Mouse (Mus musculus) intestine, embryonic 16.5 days (tissue): ENCODE measurements around the gene Cacna1g. TPM values are rescaled to one million over a fixed set of nuclear protein-coding genes. Genes with fewer than 3 reads are reported as not detected.

Source experiments
- ATAC-seq: fragments of 200-750 bp; cut with Nextera tagmentation; 2 replicates; pipeline ENCODE4 v1.8.0; 2017; ENCODE audit warnings: moderate TSS enrichment, moderate library complexity
- H3K27ac ChIP-seq: fragments of 300-500 bp; sonication (generic); 2 replicates; pipeline ENCODE4 v1.5.1; 2014; ENCODE audit warnings: mild to moderate bottlenecking, low read length
- H3K27me3 ChIP-seq: fragments of 300-500 bp; sonication (generic); replicated peaks from 2 replicates; pipeline ENCODE4 v1.6.1; 2014; ENCODE audit warnings: low read length, control low read depth, mixed read lengths; ENCODE audit not compliant: control insufficient read depth, insufficient read depth
- H3K36me3 ChIP-seq: fragments of 300-500 bp; sonication (generic); 2 replicates; pipeline ENCODE4 v1.6.1; 2014; ENCODE audit warnings: low read length, control low read depth; ENCODE audit not compliant: control insufficient read depth, insufficient read depth
- H3K4me1 ChIP-seq: fragments of 300-500 bp; sonication (generic); 2 replicates; pipeline ENCODE4 v1.6.1; 2014; ENCODE audit warnings: low read length, control low read depth, mixed read lengths; ENCODE audit not compliant: control insufficient read depth, insufficient read depth
- H3K4me2 ChIP-seq: fragments of 300-500 bp; sonication (generic); 2 replicates; pipeline ENCODE4 v1.6.1; 2014; ENCODE audit warnings: low read depth, low read length, control low read depth
- H3K4me3 ChIP-seq: fragments of 300-500 bp; sonication (generic); 2 replicates; pipeline ENCODE4 v1.5.1; 2014; ENCODE audit warnings: mild to moderate bottlenecking, low read length
- H3K9ac ChIP-seq: fragments of 300-500 bp; sonication (generic); 2 replicates; pipeline ENCODE4 v1.6.1; 2014; ENCODE audit warnings: low read depth, low read length
- H3K9me3 ChIP-seq: fragments of 300-500 bp; sonication (generic); 2 replicates; pipeline ENCODE4 v1.6.1; 2016; ENCODE audit warnings: low read length, control low read depth; ENCODE audit not compliant: control insufficient read depth
- WGBS: fragments of 180-500 bp; shearing (Covaris S2); extraction: QIAGEN DNeasy Blood & Tissue Kit; methylation state at CpG from one replicate; pipeline ENCODE4 v1.1.7; 2014; 5-methylcytosine and 5-hydroxymethylcytosine counted together
- polyA plus RNA-seq: library from polyadenylated mRNA; unstranded; fragments of >200 nt; fragmentation: Nextera tagmentation; extraction: Ambion mirVana; gene quantifications from 2 replicates; pipeline ENCODE4 v1.2.1, GENCODE M21; 2015

The Cacna1g gene
- polyA plus RNA-seq, 1 experiment from 2014 or later: 4.9 TPM

DNA sequence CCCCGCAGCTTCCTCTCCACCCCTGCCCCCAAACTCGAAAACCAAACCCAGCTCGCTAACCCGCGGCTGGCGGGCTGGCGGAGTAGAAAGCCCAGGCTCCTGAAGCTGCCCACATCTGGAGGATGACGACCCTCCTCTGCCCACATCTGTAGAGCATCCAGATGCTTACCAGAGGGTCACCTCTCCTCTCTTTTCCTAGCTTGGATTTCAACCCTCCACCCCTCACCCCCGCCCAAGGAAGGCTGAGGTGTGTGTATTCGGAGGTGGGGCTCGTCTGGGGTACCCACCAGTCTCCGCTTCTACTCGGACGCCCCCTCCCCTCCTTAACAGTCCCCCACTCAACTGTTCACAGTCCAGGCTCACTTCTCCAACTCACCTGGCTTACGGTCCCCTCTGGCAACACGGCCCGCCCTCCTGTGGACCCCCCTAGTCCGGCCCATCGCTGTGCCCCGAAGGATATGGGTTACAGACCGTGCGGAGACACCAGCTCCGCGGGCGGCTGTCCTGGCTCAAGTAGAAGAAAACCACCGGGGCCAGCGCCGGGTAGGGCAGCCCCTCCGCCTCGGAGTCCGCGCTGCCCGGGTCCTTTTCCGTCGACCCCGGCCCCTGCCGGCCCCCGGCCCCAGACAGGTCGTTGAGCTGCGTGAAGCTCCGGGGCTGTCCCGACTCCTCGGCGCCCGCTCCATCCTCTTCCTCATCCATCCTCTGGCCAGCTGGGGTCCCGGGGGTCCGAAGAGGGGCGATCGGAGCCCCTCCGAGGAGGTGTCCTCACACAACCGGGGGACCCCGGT, 887 bp downstream of the Cacna1g start:
- H3K27me3 ChIP-seq: peaks cover 35% of the 10 kb centered on the region
- peak overlapping the region; percentile 73 for H3K4me3 ChIP-seq
- H3K4me1 ChIP-seq: peaks cover 41% of the 10 kb centered on the region
- ATAC-seq: peak; percentile 9; the same call in 1 of the 2 replicates
- WGBS: under 1% methylated on average over 46 of the region's 52 CpGs
- H3K36me3 ChIP-seq: no peaks in the 10 kb centered on the region
- H3K4me2 ChIP-seq: peak overlapping the region; percentile 97
- peak overlapping the region; percentile 84 for H3K9ac ChIP-seq
- H3K27ac ChIP-seq: peak overlapping the region; percentile 82
- H3K9me3 ChIP-seq: no peaks in the 10 kb centered on the region

DNA sequence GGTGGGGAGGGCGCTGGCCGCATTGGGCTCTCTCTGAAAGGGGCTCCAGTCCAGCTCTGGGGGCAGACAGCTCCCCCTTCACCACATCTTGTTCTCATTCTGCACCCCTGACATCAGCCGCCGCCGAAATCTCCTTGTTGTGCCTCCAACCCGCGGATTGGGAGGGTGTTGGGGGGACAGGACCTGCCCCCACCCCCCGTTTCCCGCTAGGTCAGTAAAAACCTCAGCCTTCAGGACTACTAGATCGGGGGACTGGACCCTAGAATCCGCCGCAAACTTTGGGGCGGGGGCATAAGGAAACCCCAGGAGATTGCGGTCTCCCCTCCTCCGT, 1.4 kb downstream of the Cacna1g start:
- WGBS: 2% methylated on average over 15 of the region's 15 CpGs
- H3K9ac ChIP-seq: peak overlapping the region; percentile 84
- peaks cover 47% of the 10 kb centered on the region for H3K4me1 ChIP-seq
- no peak for ATAC-seq
- no peaks in the 10 kb centered on the region for H3K9me3 ChIP-seq
- peaks cover 31% of the 10 kb centered on the region for H3K27me3 ChIP-seq
- H3K4me2 ChIP-seq: peak overlapping the region; percentile 97
- no peak overlapping the region for H3K27ac ChIP-seq
- peak overlapping the region; percentile 73 for H3K4me3 ChIP-seq
- H3K36me3 ChIP-seq: no peaks in the 10 kb centered on the region

DNA sequence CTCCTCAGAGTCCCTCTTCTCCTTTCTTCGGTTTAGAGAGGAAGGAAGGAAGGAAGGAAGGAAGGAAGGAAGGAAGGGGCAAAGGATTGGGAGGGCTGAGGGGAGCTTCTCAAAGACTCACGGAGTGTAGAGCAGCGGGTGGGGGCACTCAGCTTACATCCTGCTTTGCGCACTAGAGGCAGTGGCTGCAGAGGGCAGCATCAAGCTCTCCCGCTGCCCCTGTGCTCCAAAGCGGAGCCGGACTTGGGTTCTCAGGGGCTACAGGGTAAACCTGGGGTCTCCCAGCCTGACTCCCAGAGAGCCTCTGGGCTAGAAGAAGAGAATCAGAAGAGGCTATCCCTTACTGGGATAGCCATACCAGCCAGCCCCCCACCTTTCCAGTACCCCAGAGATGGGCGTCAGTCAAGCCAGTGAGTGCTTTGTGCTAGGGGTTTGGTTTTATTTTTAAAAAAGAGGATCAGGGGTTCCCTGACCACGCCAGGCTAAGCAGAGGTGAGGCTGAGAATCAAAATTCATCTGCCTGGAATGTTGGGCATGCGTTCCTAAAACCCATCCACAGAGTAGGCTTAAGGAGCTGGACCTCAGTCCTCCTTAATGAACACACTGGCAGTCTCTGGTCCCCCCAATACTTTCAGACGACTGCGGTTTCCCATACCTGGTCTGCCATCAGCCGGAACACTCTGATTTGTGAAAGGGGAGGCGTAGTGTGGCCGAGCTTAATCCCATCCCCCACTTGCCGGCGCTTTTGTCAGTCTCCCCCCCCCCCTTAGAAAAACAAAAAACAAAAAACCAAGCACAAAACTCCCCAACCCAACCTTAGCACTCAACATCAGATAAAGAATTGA, 2.0 kb downstream of the Cacna1g start:
- no peaks in the 10 kb centered on the region for H3K36me3 ChIP-seq
- ATAC-seq: no peak
- H3K27ac ChIP-seq: no peak overlapping the region; the same call in 1 of the 2 replicates
- H3K4me2 ChIP-seq: peak overlapping the region; percentile 97
- H3K9ac ChIP-seq: peak overlapping the region; percentile 84
- peak overlapping the region; percentile 73 for H3K4me3 ChIP-seq
- no peaks in the 10 kb centered on the region for H3K9me3 ChIP-seq
- 14% methylated on average over 16 of the region's 17 CpGs for WGBS
- peaks cover 31% of the 10 kb centered on the region for H3K27me3 ChIP-seq
- peaks cover 51% of the 10 kb centered on the region for H3K4me1 ChIP-seq

DNA sequence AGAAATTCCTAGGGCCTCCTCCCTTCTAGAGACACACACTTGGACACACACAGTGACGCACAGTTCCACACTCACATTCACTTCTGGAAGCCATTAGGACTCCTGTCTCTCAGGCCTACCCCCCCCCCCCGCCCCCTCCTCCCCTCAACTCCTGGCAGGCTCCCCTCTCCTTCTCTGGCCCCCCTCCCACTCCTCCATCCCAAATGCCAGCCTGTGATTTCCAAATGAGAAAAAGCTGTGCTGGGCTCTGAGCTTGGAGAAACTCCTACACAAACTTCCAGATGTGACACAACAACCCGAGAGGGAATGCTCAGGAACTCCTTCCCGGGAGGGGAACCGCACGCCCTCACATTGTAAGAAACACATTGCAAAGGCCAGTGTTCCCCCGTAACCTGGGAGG, 3.6 kb downstream of the Cacna1g start:
- Histone ChIP-seq H3K36me3 (no peaks in the 10 kb centered on the region), H3K9me3 (no peaks in the 10 kb centered on the region), H3K27ac (peak overlapping the region; percentile 12; the same call in 1 of the 2 replicates), H3K9ac (no peak overlapping the region), H3K4me1 (peaks cover 51% of the 10 kb centered on the region), H3K4me2 (no peak overlapping the region), H3K27me3 (peaks cover 22% of the 10 kb centered on the region), H3K4me3 (no peak overlapping the region)
- ATAC-seq: no peak
- 35% methylated on average over 6 of the region's 7 CpGs for WGBS

DNA sequence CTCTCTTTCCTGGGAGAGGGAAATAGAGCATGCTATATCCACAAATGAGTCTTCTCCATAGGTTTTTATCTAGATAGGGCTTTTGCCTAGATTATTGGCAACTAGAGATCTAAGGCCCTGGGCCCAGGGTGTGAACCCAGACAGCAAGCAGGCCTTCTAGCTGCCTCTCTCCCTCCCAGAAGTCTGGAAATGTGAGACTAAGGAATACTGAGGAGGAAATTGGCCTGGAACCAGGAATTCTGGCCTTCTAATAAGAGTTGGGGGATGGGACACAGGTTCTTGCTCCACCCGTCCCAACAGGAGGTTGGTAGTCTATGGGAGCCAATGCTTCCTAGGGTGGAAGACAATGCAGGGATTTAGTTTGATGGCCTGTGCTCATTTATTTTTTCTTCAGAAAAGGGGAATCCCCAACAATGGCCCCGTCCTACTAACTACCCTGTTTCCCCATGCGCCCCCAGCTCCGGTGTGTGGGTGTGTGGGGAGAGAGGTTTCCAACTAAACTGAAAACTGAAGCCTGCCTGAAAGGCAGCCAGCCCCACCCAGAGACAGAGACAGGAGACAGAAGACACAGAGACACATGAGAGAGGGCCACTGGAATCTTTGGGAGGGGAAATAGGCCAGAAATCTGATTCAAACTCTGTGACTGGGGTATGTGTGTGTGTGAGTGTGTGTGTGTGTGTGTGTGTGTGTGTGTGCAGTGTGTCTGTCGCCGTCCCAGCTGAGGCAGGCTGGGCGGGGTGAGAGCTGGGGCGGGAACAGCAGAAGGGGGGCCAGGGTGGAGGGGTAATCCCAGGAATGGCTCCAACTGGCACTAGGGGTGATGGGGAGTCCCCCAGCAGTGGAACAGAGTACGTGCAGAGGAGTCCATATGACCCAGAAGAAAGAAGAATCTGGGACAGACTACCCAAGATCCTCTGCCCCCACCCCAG, 4.6 kb downstream of the Cacna1g start:
- peak; percentile 17; the same call in 1 of the 2 replicates for ATAC-seq
- WGBS: 24% methylated on average over 9 of the region's 9 CpGs
- Histone ChIP-seq H3K27me3 (peaks cover 18% of the 10 kb centered on the region; the same call in 1 of the 2 replicates), H3K4me2 (no peak overlapping the region), H3K27ac (peak overlapping the region; percentile 5; the same call in 1 of the 2 replicates), H3K9ac (no peak overlapping the region), H3K36me3 (no peaks in the 10 kb centered on the region), H3K4me1 (peaks cover 48% of the 10 kb centered on the region), H3K4me3 (no peak overlapping the region), H3K9me3 (no peaks in the 10 kb centered on the region)

DNA sequence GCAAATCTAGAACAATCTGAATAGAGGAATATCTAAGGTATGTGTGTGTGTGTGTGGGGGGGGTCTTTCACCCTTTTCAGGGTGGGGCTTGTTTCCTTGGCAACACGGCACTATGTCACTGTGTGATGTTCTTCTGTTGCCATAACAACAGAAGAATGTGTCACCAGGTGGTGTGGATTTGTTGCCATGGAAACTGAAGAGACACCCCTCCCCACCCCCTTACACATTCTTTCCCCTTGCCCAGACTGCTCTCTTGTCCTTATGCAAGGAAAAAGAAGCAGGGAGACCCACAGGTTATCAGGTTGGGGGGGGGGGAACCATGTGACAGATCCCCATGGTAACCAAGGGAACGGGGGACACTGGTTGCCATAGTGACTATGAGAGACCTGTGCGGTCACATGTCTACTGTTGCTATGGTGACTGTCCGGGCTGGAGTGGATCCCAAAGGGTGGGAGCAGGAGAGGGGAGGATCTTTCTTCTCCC, 5.4 kb downstream of the Cacna1g start:
- 27% methylated on average over 4 of the region's 4 CpGs for WGBS
- H3K4me3 ChIP-seq: no peak overlapping the region
- ATAC-seq: 0 out of 2 replicates have a peak, but pooled peaks have one; percentile 4
- no peak overlapping the region for H3K9ac ChIP-seq
- H3K4me1 ChIP-seq: peaks cover 50% of the 10 kb centered on the region
- H3K27me3 ChIP-seq: peaks cover 18% of the 10 kb centered on the region; the same call in 1 of the 2 replicates
- H3K4me2 ChIP-seq: no peak overlapping the region
- no peaks in the 10 kb centered on the region for H3K9me3 ChIP-seq
- peak overlapping the region; percentile 5; the same call in 1 of the 2 replicates for H3K27ac ChIP-seq
- no peaks in the 10 kb centered on the region for H3K36me3 ChIP-seq

DNA sequence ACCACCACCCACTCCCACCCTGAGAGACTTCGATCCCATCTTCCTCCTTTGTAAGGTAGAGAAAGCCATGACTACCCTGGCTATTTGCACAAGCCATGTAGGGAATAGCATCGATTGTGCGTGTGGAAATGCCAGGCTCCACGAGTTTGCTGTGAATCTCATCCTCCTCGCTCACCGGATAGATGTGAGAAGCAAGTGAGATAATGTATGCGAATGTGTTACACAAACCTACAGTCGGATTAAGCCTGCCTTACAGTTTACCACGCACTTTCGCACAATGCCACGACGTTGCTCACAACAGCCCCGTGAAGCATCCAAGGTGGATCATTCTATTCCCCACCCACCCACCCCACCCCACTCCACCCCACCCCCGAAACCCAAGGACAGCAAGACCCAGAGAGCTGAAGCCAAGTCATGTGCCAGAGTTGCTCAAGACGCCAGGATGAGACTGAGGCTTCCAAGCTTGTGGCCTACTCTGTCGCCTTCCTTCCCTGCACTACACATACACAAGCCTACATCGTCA, 7.6 kb downstream of the Cacna1g start:
- no peak overlapping the region for H3K4me2 ChIP-seq
- no peak overlapping the region for H3K4me3 ChIP-seq
- peaks cover 34% of the 10 kb centered on the region for H3K4me1 ChIP-seq
- H3K9me3 ChIP-seq: no peaks in the 10 kb centered on the region
- no peaks in the 10 kb centered on the region for H3K36me3 ChIP-seq
- no peak overlapping the region for H3K27ac ChIP-seq
- H3K27me3 ChIP-seq: peaks cover 4% of the 10 kb centered on the region; the same call in 1 of the 2 replicates
- WGBS: 87% methylated on average over 17 of the region's 17 CpGs
- H3K9ac ChIP-seq: no peak overlapping the region
- no peak for ATAC-seq

DNA sequence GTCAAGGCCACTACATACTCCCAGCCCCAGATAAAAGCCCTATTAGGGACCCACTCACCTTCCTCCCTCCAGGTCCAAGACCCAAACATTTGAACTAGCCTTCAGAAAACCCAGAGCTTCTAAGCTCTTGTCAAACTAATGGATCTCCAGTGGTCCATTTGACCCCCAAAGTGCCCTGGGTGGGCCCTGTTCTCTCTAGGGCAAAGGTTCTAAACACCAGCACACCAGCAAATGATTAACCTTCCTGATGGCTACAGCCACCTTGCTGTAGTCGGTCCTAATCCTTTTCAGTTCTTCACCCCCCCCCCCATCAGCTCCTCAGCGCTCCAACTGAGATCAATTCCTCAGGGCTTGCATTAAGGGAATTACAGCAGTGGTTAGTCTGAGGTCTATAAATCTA, 9.8 kb downstream of the Cacna1g start:
- Histone ChIP-seq H3K9me3 (no peaks in the 10 kb centered on the region), H3K4me2 (no peak overlapping the region), H3K36me3 (no peaks in the 10 kb centered on the region), H3K9ac (no peak overlapping the region), H3K4me3 (no peak overlapping the region), H3K27ac (no peak overlapping the region), H3K27me3 (no peaks in the 10 kb centered on the region), H3K4me1 (peaks cover 25% of the 10 kb centered on the region)
- WGBS: 13% methylated on average over 2 of the region's 2 CpGs
- no peak for ATAC-seq
